Mouse (Mus musculus): ENCODE results near the gene Nat9. TPM values are rescaled to one million over a fixed set of nuclear protein-coding genes. Genes with fewer than 3 reads are reported as not detected.

The Nat9 gene
- polyA plus RNA-seq (2014; fragmentation: Nextera tagmentation; extraction: Ambion mirVana): 15.5 and 19.5 TPM in 2 replicates

DNA sequence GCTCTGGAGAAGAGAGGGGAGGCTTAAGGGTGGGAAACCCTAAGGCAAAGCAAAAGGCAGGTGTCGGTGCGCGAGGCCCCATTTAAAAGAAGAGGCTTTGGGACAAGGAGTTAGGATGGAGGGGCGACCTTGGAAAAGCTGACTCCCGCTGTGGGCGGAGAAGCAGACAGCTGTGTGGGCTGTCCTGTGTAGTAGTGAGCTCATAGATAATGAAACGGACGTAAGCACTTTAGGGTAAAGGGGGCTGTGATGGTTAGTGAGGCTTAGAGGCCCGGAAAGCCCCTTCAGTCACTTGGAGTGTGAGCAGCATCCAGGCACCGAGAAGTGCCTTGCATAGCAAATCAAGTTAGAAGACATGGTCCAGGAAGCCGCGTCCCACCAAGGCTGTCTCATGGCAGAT lies at the start of gene Nat9:
TSS of gene Nat9 (minus strand) at position 167 of the 400 bp plus-strand sequence.
- peak within 1 kb of the TSS; percentile 87 for H3K4me2 ChIP-seq (ENCODE audit: low read depth, low read length)
- no peaks in the 10 kb centered on the region for H3K27me3 ChIP-seq (ENCODE audit: control insufficient read depth, insufficient read depth, low read length)
- peak within 1 kb of the TSS; percentile 74 for H3K9ac ChIP-seq (replicated peaks; ENCODE audit: low read length)
- 10% methylated on average over 12 of the region's 12 CpGs for WGBS
- H3K27ac ChIP-seq (replicated peaks; ENCODE audit: low read depth, low read length): no peak within 1 kb of the TSS; the same call in 1 of the 2 replicates
- ATAC-seq (replicated peaks; ENCODE audit: insufficient number of reproducible peaks, low FRiP score, low TSS enrichment, low read depth): no peak; the same call in 1 of the 2 replicates
- H3K4me1 ChIP-seq (ENCODE audit: control insufficient read depth, insufficient read depth, low read length): no peaks in the 10 kb centered on the region
- H3K36me3 ChIP-seq (replicated peaks; ENCODE audit: control insufficient read depth, insufficient read depth, low read depth, low read length): no peaks in the 10 kb centered on the region
- DNase-seq (ENCODE audit: low spot score): no peak
- peak within 1 kb of the TSS; percentile 57 for H3K4me3 ChIP-seq (ENCODE audit: low read depth, low read length)
- H3K9me3 ChIP-seq (replicated peaks; ENCODE audit: control insufficient read depth, low read length): no peaks in the 10 kb centered on the region

DNA sequence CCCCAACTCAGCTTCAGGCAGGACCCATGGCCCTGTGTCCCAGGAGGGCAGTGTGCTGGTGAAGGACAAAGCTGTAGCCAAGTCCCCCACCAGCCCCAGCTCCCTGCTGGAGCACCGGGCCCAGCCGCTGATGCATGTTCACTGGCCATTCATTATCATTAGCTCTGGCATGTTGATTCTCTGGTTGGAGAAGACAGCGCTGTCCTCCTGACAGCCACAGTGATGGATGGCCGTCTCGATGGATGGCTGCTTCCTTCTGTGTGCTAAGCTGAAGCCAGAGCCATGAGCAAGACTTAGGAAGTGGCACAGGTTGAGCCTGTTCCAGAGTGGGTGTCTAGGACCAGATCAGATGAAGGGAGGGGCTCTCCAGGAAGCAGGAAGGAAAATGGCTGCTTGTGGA lies 48.9 kb upstream of the Nat9 start:
- Histone ChIP-seq H3K9ac (replicated peaks; ENCODE audit: low read length) (no peak overlapping the region), H3K4me2 (ENCODE audit: low read depth, low read length) (no peak overlapping the region), H3K9me3 (replicated peaks; ENCODE audit: control insufficient read depth, low read length) (no peaks in the 10 kb centered on the region), H3K27ac (replicated peaks; ENCODE audit: low read depth, low read length) (no peak overlapping the region), H3K4me1 (ENCODE audit: control insufficient read depth, insufficient read depth, low read length) (no peaks in the 10 kb centered on the region; the same call in 1 of the 2 replicates), H3K4me3 (ENCODE audit: low read depth, low read length) (no peak overlapping the region), H3K27me3 (ENCODE audit: control insufficient read depth, insufficient read depth, low read length) (peaks cover 2% of the 10 kb centered on the region; the same call in 1 of the 2 replicates), H3K36me3 (replicated peaks; ENCODE audit: control insufficient read depth, insufficient read depth, low read depth, low read length) (no peaks in the 10 kb centered on the region)
- 56% methylated on average over 5 of the region's 5 CpGs for WGBS
- ATAC-seq (replicated peaks; ENCODE audit: insufficient number of reproducible peaks, low FRiP score, low TSS enrichment, low read depth): no peak
- no peak for DNase-seq (ENCODE audit: low spot score)

DNA sequence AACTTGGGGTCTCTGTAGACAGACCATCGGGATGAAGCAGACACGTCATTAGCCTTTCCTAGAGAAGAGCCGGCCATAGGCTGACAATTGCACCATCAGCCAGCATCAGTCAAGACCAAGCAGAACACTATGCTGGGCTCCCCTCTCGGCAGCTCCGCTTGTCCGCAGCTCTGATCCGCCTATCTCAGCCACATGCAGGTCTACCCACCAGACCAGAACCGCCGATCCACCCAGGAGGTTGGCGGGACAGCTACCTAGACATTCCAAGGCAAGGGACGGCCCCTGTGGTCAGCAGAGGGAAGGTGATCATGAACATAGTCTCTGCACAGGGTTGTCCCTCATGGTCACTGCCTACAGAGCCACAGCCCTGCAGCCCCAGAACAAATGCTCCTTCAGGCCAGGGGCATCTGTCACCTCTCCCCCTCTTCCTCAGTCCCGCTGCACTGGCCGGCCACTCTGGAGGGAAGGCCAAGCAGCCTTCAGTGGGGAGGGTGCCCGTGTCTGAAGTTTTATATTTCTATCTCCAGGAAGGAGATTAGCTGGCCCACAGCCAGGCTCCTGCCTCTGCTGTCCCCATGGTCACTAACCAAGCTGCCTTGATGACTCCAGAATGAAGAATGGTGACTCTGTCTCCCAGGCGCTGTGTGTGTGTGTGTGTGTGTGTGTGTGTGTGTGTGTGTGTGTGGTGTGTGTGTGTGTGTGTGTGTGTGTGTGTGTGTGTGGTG lies 46.8 kb upstream of the Nat9 start:
- peaks cover 2% of the 10 kb centered on the region; the same call in 1 of the 2 replicates for H3K27me3 ChIP-seq (ENCODE audit: control insufficient read depth, insufficient read depth, low read length)
- no peak overlapping the region for H3K4me3 ChIP-seq (ENCODE audit: low read depth, low read length)
- H3K4me2 ChIP-seq (ENCODE audit: low read depth, low read length): no peak overlapping the region
- ATAC-seq (replicated peaks; ENCODE audit: insufficient number of reproducible peaks, low FRiP score, low TSS enrichment, low read depth): no peak
- H3K36me3 ChIP-seq (replicated peaks; ENCODE audit: control insufficient read depth, insufficient read depth, low read depth, low read length): no peaks in the 10 kb centered on the region
- DNase-seq (ENCODE audit: low spot score): no peak
- H3K9me3 ChIP-seq (replicated peaks; ENCODE audit: control insufficient read depth, low read length): no peaks in the 10 kb centered on the region
- no peak overlapping the region for H3K9ac ChIP-seq (replicated peaks; ENCODE audit: low read length)
- H3K27ac ChIP-seq (replicated peaks; ENCODE audit: low read depth, low read length): no peak overlapping the region
- WGBS: 79% methylated on average over 15 of the region's 15 CpGs
- H3K4me1 ChIP-seq (ENCODE audit: control insufficient read depth, insufficient read depth, low read length): no peaks in the 10 kb centered on the region; the same call in 1 of the 2 replicates

DNA sequence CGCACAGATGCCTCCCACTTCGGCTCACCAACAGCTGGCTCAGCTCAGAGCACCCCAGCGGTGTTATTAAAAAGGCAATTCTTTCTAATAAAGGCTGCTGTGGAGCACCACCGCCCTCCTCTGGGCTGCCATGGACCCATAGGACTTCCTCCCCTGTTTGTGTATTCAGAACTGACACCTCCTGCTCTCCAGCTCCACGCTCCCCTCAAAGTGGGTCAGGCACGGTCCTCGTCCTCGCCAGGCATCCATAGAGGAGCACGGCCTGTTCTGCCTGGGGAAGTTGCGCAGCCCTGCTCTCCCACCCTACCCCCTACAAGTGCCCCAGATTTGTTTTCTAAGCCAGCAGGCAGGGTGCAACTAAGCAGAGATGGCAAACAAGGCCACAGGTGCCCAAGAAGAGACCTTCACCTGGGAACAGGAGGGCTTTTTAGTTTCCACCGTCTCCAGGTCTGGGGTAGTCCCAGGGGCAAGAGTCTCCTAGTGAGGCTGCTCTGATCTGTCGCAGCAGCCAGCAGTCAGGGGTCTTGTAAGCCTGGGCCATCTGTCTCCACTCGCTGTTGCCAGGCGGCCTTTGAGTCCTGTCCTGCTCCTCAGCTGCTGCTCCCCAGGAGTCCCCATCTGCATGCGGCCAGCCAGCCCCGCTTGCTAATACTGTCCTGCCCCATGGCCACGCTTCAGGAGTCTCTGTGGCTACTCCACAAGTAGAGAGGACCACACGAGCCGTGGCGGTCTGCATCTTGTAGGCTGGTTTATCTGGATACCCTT lies 46.0 kb upstream of the Nat9 start:
- Histone ChIP-seq H3K4me3 (ENCODE audit: low read depth, low read length) (no peak overlapping the region), H3K9ac (replicated peaks; ENCODE audit: low read length) (no peak overlapping the region), H3K4me2 (ENCODE audit: low read depth, low read length) (no peak overlapping the region), H3K9me3 (replicated peaks; ENCODE audit: control insufficient read depth, low read length) (no peaks in the 10 kb centered on the region), H3K4me1 (ENCODE audit: control insufficient read depth, insufficient read depth, low read length) (no peaks in the 10 kb centered on the region; the same call in 1 of the 2 replicates), H3K27me3 (ENCODE audit: control insufficient read depth, insufficient read depth, low read length) (peaks cover 2% of the 10 kb centered on the region; the same call in 1 of the 2 replicates), H3K36me3 (replicated peaks; ENCODE audit: control insufficient read depth, insufficient read depth, low read depth, low read length) (no peaks in the 10 kb centered on the region), H3K27ac (replicated peaks; ENCODE audit: low read depth, low read length) (no peak overlapping the region)
- DNase-seq (ENCODE audit: low spot score) (no peak), ATAC-seq (replicated peaks; ENCODE audit: insufficient number of reproducible peaks, low FRiP score, low TSS enrichment, low read depth) (no peak)
- WGBS: 54% methylated on average over 20 of the region's 20 CpGs

DNA sequence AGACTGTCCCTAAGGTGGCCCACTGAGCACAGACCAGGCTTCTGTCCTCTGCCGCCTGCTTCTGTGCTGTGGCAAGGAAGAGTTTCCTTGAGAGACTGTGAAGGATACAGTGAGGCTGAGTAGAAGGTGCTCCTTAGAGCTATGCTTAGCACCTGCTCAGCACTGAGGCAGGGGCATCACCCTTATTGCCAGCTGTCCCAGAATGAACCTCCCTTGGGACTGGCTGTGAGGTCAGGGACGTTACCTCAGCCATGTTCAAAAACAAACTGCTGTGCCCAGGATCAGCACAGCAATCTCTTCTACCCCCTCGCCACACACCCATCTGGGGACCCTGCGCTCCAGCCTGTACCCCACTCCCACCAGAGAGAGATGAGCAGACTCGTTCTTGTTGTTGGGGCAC lies 45.2 kb upstream of the Nat9 start:
- peaks cover 2% of the 10 kb centered on the region; the same call in 1 of the 2 replicates for H3K27me3 ChIP-seq (ENCODE audit: control insufficient read depth, insufficient read depth, low read length)
- H3K9me3 ChIP-seq (replicated peaks; ENCODE audit: control insufficient read depth, low read length): no peaks in the 10 kb centered on the region
- no peaks in the 10 kb centered on the region; the same call in 1 of the 2 replicates for H3K4me1 ChIP-seq (ENCODE audit: control insufficient read depth, insufficient read depth, low read length)
- H3K36me3 ChIP-seq (replicated peaks; ENCODE audit: control insufficient read depth, insufficient read depth, low read depth, low read length): no peaks in the 10 kb centered on the region
- 74% methylated on average over 5 of the region's 5 CpGs for WGBS
- H3K4me3 ChIP-seq (ENCODE audit: low read depth, low read length): no peak overlapping the region
- no peak overlapping the region for H3K4me2 ChIP-seq (ENCODE audit: low read depth, low read length)
- no peak overlapping the region for H3K27ac ChIP-seq (replicated peaks; ENCODE audit: low read depth, low read length)
- no peak for DNase-seq (ENCODE audit: low spot score)
- no peak for ATAC-seq (replicated peaks; ENCODE audit: insufficient number of reproducible peaks, low FRiP score, low TSS enrichment, low read depth)
- no peak overlapping the region for H3K9ac ChIP-seq (replicated peaks; ENCODE audit: low read length)

DNA sequence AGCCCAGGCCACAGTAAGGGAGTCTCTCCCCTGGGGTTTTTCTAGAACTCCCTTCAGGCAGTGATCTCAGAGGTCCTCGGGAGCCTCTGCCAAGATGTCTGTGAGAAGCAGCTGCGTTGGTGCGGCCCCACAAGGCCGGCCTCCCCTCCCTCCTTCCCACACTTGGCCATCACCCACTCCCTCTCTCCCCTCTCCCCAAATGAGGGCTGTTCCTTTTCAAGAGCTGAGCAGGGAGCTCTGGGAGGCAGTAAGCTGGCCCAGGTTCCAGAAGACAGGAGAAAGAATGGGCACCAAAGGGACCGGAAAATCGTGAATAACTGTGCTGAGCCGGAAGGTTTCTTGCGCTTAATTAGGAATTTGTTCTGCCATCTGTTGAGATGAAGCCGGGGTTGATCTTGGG lies 44.3 kb upstream of the Nat9 start:
- DNase-seq (ENCODE audit: low spot score): no peak
- 60% methylated on average over 9 of the region's 9 CpGs for WGBS
- H3K27ac ChIP-seq (replicated peaks; ENCODE audit: low read depth, low read length): no peak overlapping the region

DNA sequence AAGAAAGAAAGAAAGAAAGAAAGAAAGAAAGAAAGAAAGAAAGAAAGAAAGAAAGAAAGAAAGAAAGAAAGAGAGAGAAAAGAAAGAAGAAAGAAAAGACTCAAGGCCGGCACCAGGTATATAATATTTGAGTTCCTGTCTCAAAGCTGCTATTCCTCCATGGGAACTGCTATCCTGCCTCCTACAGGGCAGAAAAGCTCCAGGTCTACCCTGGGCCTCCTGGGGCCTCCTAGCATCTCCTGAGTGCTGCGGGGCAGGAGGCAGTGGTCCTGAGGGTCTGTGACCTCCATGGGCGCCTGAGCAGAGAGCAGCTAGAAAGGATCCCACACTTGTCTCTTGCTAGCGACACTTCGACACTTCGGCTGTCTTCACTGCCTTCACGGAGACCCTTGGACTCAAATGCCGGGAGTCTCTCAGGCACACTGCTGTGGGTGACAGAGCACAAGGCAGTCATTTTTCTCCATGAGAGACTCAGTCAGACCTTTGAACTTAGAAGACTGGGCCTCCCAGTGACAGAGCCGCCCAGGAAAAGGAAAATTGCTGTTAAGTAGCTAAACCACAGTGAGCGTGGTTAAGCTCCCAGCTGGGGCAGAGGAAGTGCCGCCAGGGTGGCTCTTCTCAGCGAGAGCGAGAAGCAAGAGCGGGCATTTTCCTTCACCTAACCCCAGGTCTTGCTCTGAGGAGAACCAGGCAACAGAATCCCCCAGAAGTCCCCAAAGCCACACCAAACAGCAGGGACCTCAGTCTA lies 43.7 kb upstream of the Nat9 start:
- Histone ChIP-seq H3K27me3 (ENCODE audit: control insufficient read depth, insufficient read depth, low read length) (peaks cover 2% of the 10 kb centered on the region; the same call in 1 of the 2 replicates), H3K4me3 (ENCODE audit: low read depth, low read length) (no peak overlapping the region), H3K36me3 (replicated peaks; ENCODE audit: control insufficient read depth, insufficient read depth, low read depth, low read length) (no peaks in the 10 kb centered on the region), H3K9ac (replicated peaks; ENCODE audit: low read length) (peak overlapping the region; percentile 6; the same call in 1 of the 2 replicates), H3K4me1 (ENCODE audit: control insufficient read depth, insufficient read depth, low read length) (peaks cover 3% of the 10 kb centered on the region), H3K9me3 (replicated peaks; ENCODE audit: control insufficient read depth, low read length) (no peaks in the 10 kb centered on the region), H3K4me2 (ENCODE audit: low read depth, low read length) (no peak overlapping the region), H3K27ac (replicated peaks; ENCODE audit: low read depth, low read length) (no peak overlapping the region)
- WGBS: 38% methylated on average over 14 of the region's 14 CpGs
- DNase-seq (ENCODE audit: low spot score) (no peak), ATAC-seq (replicated peaks; ENCODE audit: insufficient number of reproducible peaks, low FRiP score, low TSS enrichment, low read depth) (no peak)

More for the DNA sequence above, 44.3 kb upstream of the Nat9 start:
- no peaks in the 10 kb centered on the region for H3K36me3 ChIP-seq (replicated peaks; ENCODE audit: control insufficient read depth, insufficient read depth, low read depth, low read length)
- H3K4me1 ChIP-seq (ENCODE audit: control insufficient read depth, insufficient read depth, low read length): peaks cover 2% of the 10 kb centered on the region
- no peaks in the 10 kb centered on the region for H3K9me3 ChIP-seq (replicated peaks; ENCODE audit: control insufficient read depth, low read length)
- no peak overlapping the region for H3K9ac ChIP-seq (replicated peaks; ENCODE audit: low read length)
- ATAC-seq (replicated peaks; ENCODE audit: insufficient number of reproducible peaks, low FRiP score, low TSS enrichment, low read depth): no peak
- H3K27me3 ChIP-seq (ENCODE audit: control insufficient read depth, insufficient read depth, low read length): peaks cover 2% of the 10 kb centered on the region; the same call in 1 of the 2 replicates
- H3K4me3 ChIP-seq (ENCODE audit: low read depth, low read length): no peak overlapping the region
- no peak overlapping the region for H3K4me2 ChIP-seq (ENCODE audit: low read depth, low read length)
